Comparison of ENCODE assay signal across 13 mouse cellular contexts in genomic region chr4:109079676-109080075, GRCm38 (mm10).
DNase-seq lines count a peak whose midpoint lies in the region; ATAC-seq lines count a peak whose summit lies in the region.
"Had no signal": no experiment of that assay in that cellular context is flagged by ENCODE, and none has a peak within 500 bp of the region (broad histone marks: within the 10 kb centered on the region; RNA-seq: fewer than 3 reads in every experiment).

No protein-coding gene starts in this region.

- H3K4me3 ChIP-seq in kidney, embryonic 16.5 days (ENCODE audit: low read length), result no peak overlapping the region
- H3K4me3 ChIP-seq: heart, embryonic 13.5 days; hindbrain, embryonic 15.5 days; limb, embryonic 12.5 days had no signal

- H3K9ac ChIP-seq in kidney, embryonic 16.5 days (replicated peaks; ENCODE audit: low read length), result no peak overlapping the region
- H3K9ac ChIP-seq: heart, embryonic 13.5 days; hindbrain, embryonic 15.5 days; limb, embryonic 12.5 days had no signal

- H3K27ac ChIP-seq in kidney, embryonic 16.5 days (ENCODE audit: low read length), result peak overlapping the region; percentile 29
- H3K27ac ChIP-seq: heart, embryonic 13.5 days; hindbrain, embryonic 15.5 days; limb, embryonic 12.5 days had no signal

- WGBS in kidney, embryonic 16.5 days, result 74% methylated on average over 3 of the region's 3 CpGs

- H3K4me1 ChIP-seq in kidney, embryonic 16.5 days (ENCODE audit: insufficient read depth, low read length), result no peaks in the 10 kb centered on the region
- H3K4me1 ChIP-seq: heart, embryonic 13.5 days; hindbrain, embryonic 15.5 days had no signal

- no peaks in the 10 kb centered on the region for H3K9me3 ChIP-seq in kidney, embryonic 16.5 days (ENCODE audit: low read length)
- H3K9me3 ChIP-seq: heart, embryonic 13.5 days; hindbrain, embryonic 15.5 days; limb, embryonic 12.5 days had no signal

- no peak overlapping the region for H3K4me2 ChIP-seq in kidney, embryonic 16.5 days (replicated peaks; ENCODE audit: low read depth, low read length)
- H3K4me2 ChIP-seq: heart, embryonic 13.5 days; hindbrain, embryonic 15.5 days; limb, embryonic 12.5 days had no signal

- DNase-seq in kidney, adult 8-10 months, result no peak
- DNase-seq in induced T-regulatory cell, adult 2 months (ENCODE audit: low read depth), result peak; percentile 24
- DNase-seq in lung, postnatal 4 days, result peak; percentile 25 to 44
- no peak for DNase-seq in frontal cortex, postnatal 25 days (ENCODE audit: low spot score in 2 of 2)
- DNase-seq in ovary, adult 18-20 months (ENCODE audit: low spot score), result no peak
- DNase-seq: cerebellum, postnatal 10 days; layer of hippocampus, postnatal 36 days had no signal

- no peaks in the 10 kb centered on the region for H3K27me3 ChIP-seq in kidney, embryonic 16.5 days (ENCODE audit: insufficient read depth, low read length)
- H3K27me3 ChIP-seq: heart, embryonic 13.5 days; hindbrain, embryonic 15.5 days; limb, embryonic 12.5 days had no signal

- ATAC-seq in kidney, embryonic 16.5 days (ENCODE audit: low FRiP score, low TSS enrichment), result no peak
- peak; percentile 71 for ATAC-seq in CD4-positive, CD25-positive, alpha-beta regulatory T cell, adult 4 months
- ATAC-seq in frontal cortex, adult (ENCODE audit: low TSS enrichment), result no peak

- peaks cover 12% of the 10 kb centered on the region for H3K36me3 ChIP-seq in kidney, embryonic 16.5 days (ENCODE audit: insufficient read depth, low read length)

Comparison
In these comparisons a context has a peak if more than half of its experiments do, and no peak if none do; other contexts are left out.
1. DNase-seq: peak in induced T-regulatory cell, adult 2 months (single experiment) and lung, postnatal 4 days (2 of 2); none in kidney, adult 8-10 months (0 of 2), frontal cortex, postnatal 25 days (0 of 2) and ovary, adult 18-20 months (single experiment).